Mouse (Mus musculus) yolk sac, embryonic 10.5 days (tissue): ENCODE results near the gene Dysf.

ENCODE experiments used
- DNase-seq: peaks from one replicate; pipeline ENCODE4 v3.0.0-alpha.2; 2017; ENCODE audit warnings: low spot score

Dysf gene

DNA sequence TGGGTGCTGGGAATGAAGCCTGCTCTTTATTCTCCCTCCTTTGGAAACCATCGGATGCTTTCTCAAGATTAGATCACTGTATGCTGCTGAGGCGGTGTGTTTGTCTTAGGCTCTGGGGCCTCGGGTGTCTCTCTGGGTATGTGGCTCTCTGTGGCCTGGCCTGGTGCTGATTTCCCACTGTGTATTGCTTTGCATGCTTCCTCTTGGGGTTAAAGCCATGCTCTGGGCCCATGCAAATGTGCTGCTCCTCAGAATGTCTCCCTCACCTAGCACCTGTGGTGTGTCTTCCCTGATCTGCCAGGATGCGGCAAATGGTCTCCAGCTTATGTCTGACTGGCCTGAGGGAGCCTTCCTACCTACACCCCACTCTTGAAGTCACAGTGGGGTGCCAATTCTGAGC lies 41.8 kb downstream of the Dysf start:
- DNase-seq = no peak

DNA sequence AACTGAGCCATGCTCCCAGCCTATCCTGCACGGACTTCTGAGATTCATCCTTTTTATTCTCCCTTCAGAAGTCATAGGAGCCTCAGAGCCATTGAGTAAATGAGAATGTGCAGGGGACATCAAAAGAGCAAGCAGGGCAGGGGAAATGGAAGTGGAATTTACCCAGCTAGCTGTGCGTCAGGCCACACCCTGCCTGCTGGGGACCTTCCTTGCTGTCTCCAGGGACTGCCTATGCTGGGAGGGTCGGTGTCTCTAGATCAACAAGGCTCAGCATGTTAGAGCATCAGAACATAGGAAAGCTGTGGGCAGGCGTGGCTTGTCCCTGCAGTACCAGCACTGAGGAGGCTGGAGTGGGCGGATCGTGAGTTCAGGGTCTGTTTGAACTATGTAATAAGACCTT lies 42.6 kb downstream of the Dysf start:
- DNase-seq = no peak

- DNase-seq = no peak
These were observed 45.6 kb downstream of the Dysf start for GRCm38 (mm10) chr6:84053874-84054530.

- no peak for DNase-seq
These were observed 47.2 kb downstream of the Dysf start for GRCm38 (mm10) chr6:84055619-84056018.

DNA sequence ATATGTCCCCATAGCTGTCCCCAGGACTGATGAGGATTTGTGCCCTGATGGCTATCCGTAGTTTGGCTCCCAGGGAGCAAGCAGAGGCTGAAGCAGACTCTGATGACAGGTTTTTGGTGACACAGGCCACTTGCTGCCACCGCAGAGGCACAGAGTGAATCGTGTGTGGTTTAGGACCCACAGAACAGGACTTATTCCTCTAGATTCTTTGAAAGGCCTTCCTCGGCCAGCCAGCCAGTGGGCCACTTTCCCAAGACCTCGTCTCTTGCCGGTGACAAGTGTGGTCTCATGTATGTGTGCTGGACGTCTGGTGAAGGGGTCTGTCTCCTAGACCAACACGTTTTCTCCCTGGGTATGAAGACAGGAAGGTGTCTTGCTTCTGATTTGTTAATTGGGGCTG lies 48.8 kb downstream of the Dysf start:
- no peak for DNase-seq

- peak; percentile 49 for DNase-seq
These were observed 50.3 kb downstream of the Dysf start for GRCm38 (mm10) chr6:84058671-84059141.

- no peak for DNase-seq
These were observed 51.5 kb downstream of the Dysf start for GRCm38 (mm10) chr6:84059771-84060414.

DNA sequence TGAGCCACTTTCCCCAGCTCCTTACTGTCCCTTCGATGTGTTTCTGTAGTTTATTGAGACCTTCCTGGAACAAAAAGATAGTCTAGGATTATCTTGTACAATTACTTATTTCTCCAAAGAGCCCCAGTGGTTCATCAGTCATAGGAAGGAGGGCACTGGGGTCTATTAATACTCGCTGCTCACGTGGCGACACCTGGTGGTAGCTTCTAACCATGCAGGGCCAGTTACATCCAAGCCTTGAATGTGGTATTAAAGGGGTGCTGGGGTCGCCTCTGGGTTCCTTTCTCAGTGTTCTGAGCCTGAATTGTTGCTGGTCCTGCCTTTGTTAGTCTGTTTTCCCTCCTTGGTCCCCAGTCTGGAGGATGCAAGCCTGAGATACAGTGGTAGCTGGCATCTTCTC lies 52.9 kb downstream of the Dysf start:
- DNase-seq = peak; percentile 37

- no peak for DNase-seq
These were observed 54.2 kb downstream of the Dysf start for GRCm38 (mm10) chr6:84062541-84062940.

GRCm38 (mm10) chr6:84068236-84068635 lies 59.8 kb downstream of the Dysf start:
- DNase-seq = no peak

GRCm38 (mm10) chr6:84070251-84070650 lies 61.9 kb downstream of the Dysf start:
- DNase-seq = no peak

DNA sequence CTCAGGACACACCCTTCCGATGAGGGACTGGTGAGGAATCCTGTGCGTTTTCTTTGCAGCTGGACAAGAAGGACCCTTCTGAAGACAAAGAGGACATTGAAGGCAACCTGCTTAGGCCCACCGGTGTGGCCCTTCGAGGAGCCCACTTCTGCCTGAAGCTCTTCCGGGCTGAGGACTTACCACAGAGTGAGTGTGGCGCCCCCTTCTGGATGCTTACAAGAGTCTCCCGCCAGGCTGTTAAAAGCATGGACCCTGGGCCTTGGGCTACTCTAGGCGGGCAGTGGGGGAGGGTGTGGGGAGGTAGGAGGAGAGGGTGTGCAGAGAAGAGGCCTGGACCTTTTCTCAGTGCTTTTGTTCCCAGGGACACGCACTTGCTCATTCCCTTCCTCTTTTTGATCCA lies 64.2 kb downstream of the Dysf start:
- DNase-seq = no peak

- DNase-seq = no peak
These were observed 69.8 kb downstream of the Dysf start for GRCm38 (mm10) chr6:84078172-84078571.

DNA sequence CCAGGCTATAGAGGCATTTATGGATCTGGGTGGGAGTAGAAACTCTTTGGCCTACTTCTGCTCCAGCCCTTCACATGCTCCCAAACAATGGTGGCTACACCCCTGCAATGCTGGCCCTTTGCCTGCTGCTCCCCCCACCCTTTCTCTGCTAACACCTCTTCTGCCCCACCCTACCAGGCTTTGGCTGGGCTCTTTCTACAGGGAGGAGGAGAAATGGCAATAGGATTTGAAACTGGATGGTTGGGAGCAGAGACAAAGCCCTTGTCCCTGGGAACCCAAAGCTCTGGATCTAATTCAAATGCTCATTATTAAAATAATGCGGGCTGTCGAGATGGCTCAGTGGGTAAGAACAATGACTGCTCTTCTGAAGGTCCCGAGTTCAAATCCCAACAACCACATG lies 72.2 kb downstream of the Dysf start:
- DNase-seq = no peak

DNA sequence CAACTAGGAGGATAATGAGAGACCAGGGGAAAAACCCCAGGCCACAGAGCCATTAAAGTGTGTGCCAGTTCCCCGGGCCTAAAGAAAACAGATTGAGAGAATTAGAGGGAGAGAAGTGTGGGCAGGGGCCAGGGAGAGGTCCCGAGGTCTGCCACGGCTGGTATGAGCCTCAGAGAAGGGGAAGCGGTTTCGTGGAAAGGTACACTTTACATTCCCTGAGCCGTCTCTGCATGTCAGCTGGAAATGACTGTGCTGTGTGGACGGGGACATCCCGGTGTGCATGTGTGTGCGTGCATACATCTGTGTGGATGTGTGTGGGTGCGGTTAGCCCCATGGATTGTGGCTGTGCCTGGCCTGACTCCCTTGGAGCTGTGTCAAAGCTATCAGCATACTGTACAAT lies 76.4 kb downstream of the Dysf start:
- DNase-seq = no peak

- peak; percentile 31 for DNase-seq
These were observed 85.1 kb downstream of the Dysf start for GRCm38 (mm10) chr6:84093473-84093872.

DNA sequence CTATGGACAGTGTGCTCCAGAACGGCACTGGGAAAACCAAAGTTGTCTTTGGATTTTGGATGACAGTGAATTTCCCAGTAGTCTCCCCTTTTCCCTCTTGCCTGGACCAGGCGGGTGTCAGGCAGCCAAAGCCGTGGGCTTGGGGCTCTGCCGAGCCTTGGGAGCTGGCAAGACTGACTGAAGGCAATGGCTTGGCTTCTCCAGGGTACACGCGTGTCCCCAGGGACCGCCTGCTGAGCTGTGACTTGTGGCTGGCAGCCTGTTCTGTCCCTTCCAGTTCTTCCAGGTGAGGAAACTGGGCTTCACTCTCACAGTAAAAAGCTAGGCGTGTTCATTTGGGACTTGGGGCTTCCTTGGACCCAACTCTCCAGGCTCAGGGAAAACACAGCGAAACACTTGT lies 86.1 kb downstream of the Dysf start:
- DNase-seq = no peak

GRCm38 (mm10) chr6:84094998-84095397 lies 86.6 kb downstream of the Dysf start:
- DNase-seq = peak; percentile 43

- DNase-seq = peak; percentile 51
These were observed 87.5 kb downstream of the Dysf start for GRCm38 (mm10) chr6:84095882-84096281.

- DNase-seq = no peak
These were observed 93.6 kb downstream of the Dysf start for GRCm38 (mm10) chr6:84102002-84102401.

GRCm38 (mm10) chr6:84105148-84106022 lies 97.0 kb downstream of the Dysf start:
- DNase-seq = peak; percentile 47

GRCm38 (mm10) chr6:84106082-84106481 lies 97.7 kb downstream of the Dysf start:
- no peak for DNase-seq

DNA sequence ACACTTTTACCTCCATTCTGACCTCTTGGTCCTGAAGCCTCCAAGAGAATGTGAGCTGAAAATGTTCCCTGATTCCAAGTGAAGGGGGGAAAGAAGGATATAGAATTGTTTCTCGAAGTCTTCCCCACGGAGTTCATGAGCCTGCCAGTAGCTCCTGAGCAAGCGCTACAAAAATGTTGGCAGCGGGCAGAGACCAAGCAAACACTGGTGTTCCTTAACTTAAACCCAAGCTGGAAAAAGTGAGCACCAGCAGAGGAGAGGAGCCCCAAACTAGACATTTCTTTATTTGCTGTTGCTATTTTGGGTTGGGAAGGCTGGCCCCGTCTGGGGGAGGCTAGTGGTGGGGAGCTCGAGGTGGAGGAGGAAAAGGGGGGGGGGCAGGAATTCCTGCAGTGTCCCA lies 102.0 kb downstream of the Dysf start:
- DNase-seq = no peak
